ENCODE assay signal across 22 mouse cellular contexts in the genomic region with DNA sequence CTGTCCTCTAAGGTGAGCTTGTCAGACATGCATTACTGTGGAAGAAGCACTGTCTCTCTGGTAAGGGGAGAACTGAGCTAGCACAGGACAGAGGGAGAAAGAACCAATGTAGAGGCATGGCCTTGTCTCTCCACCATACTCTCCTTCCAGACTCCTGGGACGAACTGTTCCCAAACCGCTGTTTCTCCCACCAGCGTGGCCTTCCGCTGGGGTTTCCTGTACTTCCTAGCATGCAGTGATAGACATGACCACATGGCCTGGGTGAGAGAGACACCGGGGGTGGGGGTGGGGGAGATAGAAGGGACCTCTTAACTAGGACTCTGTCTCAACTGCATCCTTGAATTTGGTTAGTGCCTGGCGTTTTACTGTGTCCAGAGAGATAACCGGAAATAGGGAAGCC. TPM values are rescaled to one million over a fixed set of nuclear protein-coding genes. Genes with fewer than 3 reads are reported as not detected.
"Had no signal": no experiment of that assay in that cellular context is flagged by ENCODE, and none has a peak within 500 bp of the region (broad histone marks: within the 10 kb centered on the region; RNA-seq: fewer than 3 reads in every experiment).

No protein-coding gene starts in this region.

- H3K4me2 ChIP-seq: heart, embryonic 12.5 days; hindbrain, embryonic 12.5 days; hindbrain, embryonic 15.5 days; intestine, embryonic 15.5 days; limb, embryonic 13.5 days; limb, embryonic 15.5 days had no signal

- H3K27me3 ChIP-seq: heart, embryonic 12.5 days; hindbrain, embryonic 12.5 days; hindbrain, embryonic 15.5 days; intestine, embryonic 15.5 days; limb, embryonic 15.5 days had no signal

- H3K27ac ChIP-seq: intestine, embryonic 15.5 days; layer of hippocampus, adult 2 months; limb, embryonic 13.5 days; limb, embryonic 15.5 days had no signal

- H3K36me3 ChIP-seq: heart, embryonic 12.5 days; hindbrain, embryonic 12.5 days; hindbrain, embryonic 15.5 days; intestine, embryonic 15.5 days; limb, embryonic 13.5 days; limb, embryonic 15.5 days; liver, embryonic 12.5 days had no signal

- H3K4me3 ChIP-seq: heart, embryonic 12.5 days; hindbrain, embryonic 12.5 days; hindbrain, embryonic 15.5 days; intestine, embryonic 15.5 days; layer of hippocampus, adult 2 months; limb, embryonic 13.5 days; limb, embryonic 15.5 days had no signal

- ATAC-seq: forebrain, postnatal 0 days; hindbrain, postnatal 0 days; inflammation-experienced regulatory T-cells, adult 6 months; intestine, embryonic 15.5 days; intestine, postnatal 0 days; liver, embryonic 12.5 days had no signal

- H3K9ac ChIP-seq: forebrain, postnatal 0 days; heart, embryonic 12.5 days; hindbrain, embryonic 12.5 days; hindbrain, embryonic 15.5 days; intestine, embryonic 15.5 days; limb, embryonic 13.5 days; limb, embryonic 15.5 days; liver, embryonic 14.5 days had no signal

- DNase-seq: forebrain, postnatal 0 days; gastrocnemius, postnatal 14 days; gastrocnemius, postnatal 36 days; heart, postnatal 10 days; kidney, adult 18-20 months; kidney, adult 8-10 months; kidney, postnatal 10 days; kidney, postnatal 25 days; kidney, postnatal 4 days; layer of hippocampus, postnatal 36 days had no signal

- H3K9me3 ChIP-seq: heart, embryonic 12.5 days; hindbrain, embryonic 12.5 days; hindbrain, embryonic 15.5 days; intestine, embryonic 15.5 days; limb, embryonic 13.5 days; limb, embryonic 15.5 days; liver, embryonic 12.5 days had no signal

RNA-seq across cellular contexts. Expression of a gene that starts 5.8 kb away (rescaled TPM):
- polyA plus RNA-seq: liver, embryonic 12.5 days had no signal
